Mouse (Mus musculus) embryo, embryonic 9.5 days (tissue): ENCODE measurements at regions not wholly inside any gene's neighbourhood (a gene's known extent, or its start where the extent isn't known, plus 50 kb on each side); places are given as distances from the start of the nearest gene placed in this dataset.

ENCODE experiments used
- DNase-seq: peaks from one replicate; pipeline ENCODE4 v3.0.0-alpha.2; 2017; ENCODE audit errors: extremely low spot score

DNA sequence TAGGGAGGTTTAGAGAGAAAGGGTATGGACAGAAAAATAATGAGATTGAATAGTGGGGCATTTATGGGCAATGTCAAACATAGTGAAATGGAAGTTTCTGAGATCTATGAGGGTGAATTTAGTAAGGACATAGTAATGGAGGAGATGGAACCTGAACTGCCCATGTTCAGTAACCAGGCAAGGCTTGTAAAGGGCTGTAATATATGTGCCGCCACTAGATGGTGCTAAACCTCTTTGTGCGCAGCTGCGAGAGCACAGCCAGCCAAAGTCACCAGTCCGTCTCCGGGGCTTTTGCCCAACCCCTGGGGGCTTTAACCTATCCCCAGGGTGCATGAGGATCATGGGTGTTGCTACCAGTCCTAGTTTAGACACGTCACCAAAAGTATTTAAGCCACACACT is 77.7 kb upstream of the Vmn2r25 start:
- DNase-seq = peak; percentile 19

DNA sequence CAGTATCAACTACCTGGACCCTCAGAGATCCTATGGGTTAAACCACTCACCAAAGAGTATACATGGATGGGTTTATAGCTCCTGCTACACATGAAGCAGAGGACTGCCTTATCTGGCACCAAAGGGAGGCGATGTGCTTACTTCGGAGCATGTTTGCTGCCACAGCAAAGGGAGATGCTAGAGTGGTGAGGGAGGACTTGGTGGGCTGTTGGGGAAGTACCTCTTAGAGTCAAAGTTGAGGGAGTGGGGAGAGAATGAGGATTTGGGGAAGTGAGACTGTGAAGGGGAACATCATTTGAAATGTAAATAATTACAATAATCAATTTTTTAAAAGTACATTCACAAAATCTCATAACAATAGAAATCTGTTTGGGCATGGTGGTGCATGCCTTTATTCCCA is 84.7 kb upstream of the Vmn2r25 start:
- DNase-seq = no peak

DNA sequence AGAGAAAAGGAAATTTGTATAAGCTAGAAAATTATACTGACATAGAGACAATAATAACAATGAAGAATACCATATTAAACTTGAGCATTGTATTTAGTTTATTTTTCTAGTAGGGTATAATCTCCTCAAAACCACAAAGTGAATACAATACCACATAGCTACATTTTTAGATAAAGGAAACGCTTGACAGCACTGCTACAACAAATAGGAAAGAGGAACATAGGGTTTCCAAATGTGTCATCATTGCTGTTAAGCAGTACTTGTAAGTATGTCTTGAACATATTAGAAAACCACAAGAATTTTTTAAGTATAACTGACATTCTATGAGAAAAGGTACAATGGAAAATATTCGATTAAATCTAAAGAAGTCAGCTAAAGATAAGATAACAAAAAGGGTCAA is 63.0 kb upstream of the Vmn2r26 start:
- no peak for DNase-seq

GRCm38 (mm10) chr6:123971180-123971579 is 53.2 kb upstream of the Vmn2r26 start:
- no peak for DNase-seq
